ENCODE assay signal across 8 mouse cellular contexts in genomic region chr19:40369852-40370811, GRCm38 (mm10).
DNase-seq lines count a peak whose midpoint lies in the region; ATAC-seq lines count a peak whose summit lies in the region.

No protein-coding gene starts in this region.

- H3K4me2 ChIP-seq in lung, embryonic 15.5 days = no peak overlapping the region
- H3K4me2 ChIP-seq in embryonic facial prominence, embryonic 15.5 days (replicated peaks) = no peak overlapping the region
- no peak overlapping the region for H3K4me2 ChIP-seq in intestine, embryonic 16.5 days (ENCODE audit: low read depth, low read length)

- DNase-seq in lung, postnatal 36 days = no peak
- peak; percentile 13 for DNase-seq in splenic B cell, adult 2 months (ENCODE audit: low read depth, low spot score)
- no peak for DNase-seq in cerebellum, adult 11 months

- no peaks in the 10 kb centered on the region for H3K36me3 ChIP-seq in lung, embryonic 15.5 days
- H3K36me3 ChIP-seq in embryonic facial prominence, embryonic 15.5 days = no peaks in the 10 kb centered on the region
- H3K36me3 ChIP-seq in intestine, embryonic 16.5 days (ENCODE audit: control insufficient read depth, insufficient read depth, low read length) = no peaks in the 10 kb centered on the region
- no peaks in the 10 kb centered on the region for H3K36me3 ChIP-seq in splenic B cell, adult 2 months (ENCODE audit: control insufficient read depth, insufficient read depth, low read length, poor library complexity, severe bottlenecking)

- H3K4me3 ChIP-seq in lung, embryonic 15.5 days = no peak overlapping the region
- no peak overlapping the region for H3K4me3 ChIP-seq in embryonic facial prominence, embryonic 15.5 days (replicated peaks)
- no peak overlapping the region for H3K4me3 ChIP-seq in intestine, embryonic 16.5 days (ENCODE audit: low read length)

- H3K27me3 ChIP-seq in lung, embryonic 15.5 days = no peaks in the 10 kb centered on the region
- H3K27me3 ChIP-seq in embryonic facial prominence, embryonic 15.5 days = no peaks in the 10 kb centered on the region
- no peaks in the 10 kb centered on the region for H3K27me3 ChIP-seq in intestine, embryonic 16.5 days (replicated peaks; ENCODE audit: control insufficient read depth, insufficient read depth, low read length)
- H3K27me3 ChIP-seq in splenic B cell, adult 2 months (ENCODE audit: control insufficient read depth, insufficient read depth, low read length, poor library complexity, severe bottlenecking) = no peaks in the 10 kb centered on the region

- peak; percentile 43; the same call in 1 of the 2 replicates for ATAC-seq in lung, embryonic 15.5 days (ENCODE audit: borderline replicate concordance, extremely low read depth, low FRiP score, low TSS enrichment)
- 0 out of 2 replicates have a peak, but pooled peaks have one; percentile 58 for ATAC-seq in embryonic facial prominence, embryonic 15.5 days (ENCODE audit: insufficient number of reproducible peaks, low FRiP score, low TSS enrichment, low read depth)
- ATAC-seq in intestine, embryonic 16.5 days = peak; percentile 88
- ATAC-seq in megakaryocyte, adult 5-6 weeks (ENCODE audit: poor library complexity, severe bottlenecking) = no peak
- no peak for ATAC-seq in granulocyte monocyte progenitor cell, adult 5-6 weeks (replicated peaks; ENCODE audit: poor library complexity, severe bottlenecking)

- H3K4me1 ChIP-seq in lung, embryonic 15.5 days = peaks cover 23% of the 10 kb centered on the region; the same call in 1 of the 2 replicates
- H3K4me1 ChIP-seq in embryonic facial prominence, embryonic 15.5 days = peaks cover 15% of the 10 kb centered on the region
- peaks cover 17% of the 10 kb centered on the region for H3K4me1 ChIP-seq in intestine, embryonic 16.5 days (ENCODE audit: control insufficient read depth, insufficient read depth, low read length)

- no peak overlapping the region for H3K9ac ChIP-seq in lung, embryonic 15.5 days
- H3K9ac ChIP-seq in embryonic facial prominence, embryonic 15.5 days = no peak overlapping the region
- H3K9ac ChIP-seq in intestine, embryonic 16.5 days (ENCODE audit: low read depth, low read length) = no peak overlapping the region

- 39% methylated on average over 18 of the region's 18 CpGs for WGBS in lung, embryonic 15.5 days
- WGBS in embryonic facial prominence, embryonic 15.5 days = 60% methylated on average over 18 of the region's 18 CpGs
- WGBS in intestine, embryonic 16.5 days = 42% methylated on average over 18 of the region's 18 CpGs

- H3K27ac ChIP-seq in lung, embryonic 15.5 days = no peak overlapping the region
- no peak overlapping the region for H3K27ac ChIP-seq in embryonic facial prominence, embryonic 15.5 days (replicated peaks)
- peak overlapping the region; percentile 71 for H3K27ac ChIP-seq in intestine, embryonic 16.5 days (ENCODE audit: low read length)

- no peaks in the 10 kb centered on the region for H3K9me3 ChIP-seq in lung, embryonic 15.5 days
- no peaks in the 10 kb centered on the region for H3K9me3 ChIP-seq in embryonic facial prominence, embryonic 15.5 days (replicated peaks)
- no peaks in the 10 kb centered on the region for H3K9me3 ChIP-seq in intestine, embryonic 16.5 days (ENCODE audit: control insufficient read depth, low read length)

Comparison
In these comparisons a context has a peak if more than half of its experiments do, and no peak if none do; other contexts are left out.
1. ATAC-seq: peak in lung, embryonic 15.5 days (single experiment), embryonic facial prominence, embryonic 15.5 days (single experiment) and intestine, embryonic 16.5 days (single experiment); none in megakaryocyte, adult 5-6 weeks (single experiment) and granulocyte monocyte progenitor cell, adult 5-6 weeks (single experiment).